Mouse (Mus musculus): Measurements from ENCODE around the gene Zbp1.

Gene Zbp1

GRCm38 (mm10) chr2:173175703-173176102 is 43.0 kb downstream of the Zbp1 start:
- DNase-seq: peak; percentile 2 to 4

DNA sequence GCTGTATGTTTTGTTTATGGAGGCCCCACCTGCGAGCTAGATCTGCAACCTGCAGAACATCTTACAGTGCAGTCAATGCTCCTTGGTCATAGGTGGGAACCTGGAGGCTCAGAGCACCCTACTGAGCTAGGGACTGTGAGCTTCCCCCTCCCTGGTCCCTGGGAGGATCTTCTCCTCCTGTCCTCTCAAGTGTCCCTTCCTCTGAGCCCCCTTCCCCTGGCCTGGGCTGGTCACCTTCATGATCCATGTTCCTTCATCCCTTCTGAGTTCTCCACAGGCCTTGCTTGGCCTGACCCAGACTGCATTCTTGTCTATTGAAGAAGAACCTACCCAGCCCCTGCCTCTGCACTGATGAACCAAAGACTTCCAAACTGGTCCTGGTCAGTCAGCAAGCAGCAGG is 44.2 kb downstream of the Zbp1 start:
- no peak for DNase-seq

- peak; percentile 70 to 78 for DNase-seq
These were observed 44.9 kb downstream of the Zbp1 start for GRCm38 (mm10) chr2:173173521-173174511.

DNA sequence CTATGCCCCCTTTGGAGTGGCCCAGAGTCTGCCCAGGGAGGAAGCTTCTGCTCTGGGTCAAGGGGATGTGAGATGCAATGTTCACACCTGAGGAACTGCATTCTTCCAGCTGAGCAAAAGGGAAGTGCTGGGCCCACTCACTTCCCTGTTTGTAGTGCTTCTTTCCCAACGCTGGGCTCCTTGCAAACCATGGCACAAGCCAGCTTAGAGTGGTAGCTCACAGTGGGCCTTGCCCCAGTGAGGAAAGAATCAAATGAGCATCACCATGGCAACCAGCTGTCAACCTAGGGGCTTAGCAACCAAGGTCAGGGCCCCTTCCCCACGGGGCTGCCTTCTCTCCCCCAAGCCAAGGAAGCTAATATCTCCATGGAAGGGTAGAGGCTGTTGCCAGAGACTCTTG is 45.7 kb downstream of the Zbp1 start:
- DNase-seq: peak; percentile 14 to 27

- DNase-seq: peak in 1 of 2 experiments; percentile 6
These were observed 46.3 kb downstream of the Zbp1 start for GRCm38 (mm10) chr2:173172386-173172785.

DNA sequence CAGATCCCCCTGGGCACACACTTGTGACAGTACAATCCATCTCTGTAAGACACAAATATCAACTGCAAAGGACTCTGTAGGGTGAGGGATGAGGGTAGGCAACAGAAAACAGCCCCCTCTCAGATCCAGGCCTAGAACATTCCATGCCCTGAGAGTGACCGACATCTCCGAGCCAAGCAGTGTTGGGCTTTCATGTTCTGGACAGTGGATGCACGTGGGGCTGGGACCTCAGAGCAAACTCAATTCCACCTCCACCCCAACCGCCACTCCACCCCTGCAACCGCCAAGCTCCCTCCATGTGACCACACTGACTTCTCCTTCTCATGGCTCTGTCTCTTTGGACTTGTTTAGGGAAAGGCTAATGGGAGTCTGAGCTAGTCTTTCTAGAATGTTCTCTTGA is 46.8 kb downstream of the Zbp1 start:
- DNase-seq: peak in 1 of 2 experiments; percentile 17

GRCm38 (mm10) chr2:173171470-173171869 is 47.3 kb downstream of the Zbp1 start:
- DNase-seq: peak; percentile 72 to 87

GRCm38 (mm10) chr2:173170715-173171114 is 48.0 kb downstream of the Zbp1 start:
- peak in 1 of 2 experiments; percentile 18 for DNase-seq

DNA sequence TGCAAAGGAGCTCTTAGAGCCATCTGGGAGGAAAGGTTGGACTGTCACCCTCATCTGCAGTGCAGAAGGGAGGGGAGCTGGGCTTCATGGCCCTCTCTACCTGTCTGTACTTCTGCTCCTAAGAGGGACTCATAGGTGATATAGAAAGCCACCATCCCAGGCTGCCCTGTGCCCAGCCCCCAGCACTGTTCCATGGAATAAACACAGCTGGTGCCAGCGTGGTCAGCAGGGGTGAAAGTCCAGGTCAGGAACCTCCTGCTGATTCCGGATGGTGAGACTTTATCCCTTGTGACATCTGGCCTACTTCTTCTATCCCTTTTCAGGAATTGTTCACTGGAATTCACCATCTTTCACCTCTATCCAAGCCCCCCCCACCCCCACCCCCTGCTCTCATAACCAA is 48.6 kb downstream of the Zbp1 start:
- peak; percentile 86 to 87 for DNase-seq

DNA sequence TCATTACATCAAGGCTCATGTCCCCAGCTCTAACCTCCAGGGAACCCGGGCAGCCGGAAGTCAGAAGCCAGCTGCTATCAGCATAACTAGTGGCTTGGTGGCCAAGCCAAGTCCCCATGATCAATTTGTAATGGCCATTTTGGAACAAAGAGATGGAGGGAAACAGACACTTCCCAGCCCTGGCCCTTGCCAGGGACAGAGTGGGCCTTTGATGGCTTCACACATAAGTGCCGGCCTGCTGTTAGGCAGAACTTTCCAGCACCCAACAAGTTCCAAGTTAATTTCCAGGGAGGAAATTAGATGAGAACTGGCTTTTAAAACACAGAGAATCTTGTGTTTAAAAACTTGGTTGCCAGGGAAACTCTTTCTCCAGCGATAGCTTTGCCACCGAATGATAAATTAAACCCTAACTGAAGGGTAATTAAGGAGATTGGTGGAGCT is 50.3 kb downstream of the Zbp1 start:
- peak; percentile 12 to 15 for DNase-seq

GRCm38 (mm10) chr2:173165357-173165756 is 53.4 kb downstream of the Zbp1 start:
- DNase-seq: peak in 1 of 2 experiments; percentile 19

DNA sequence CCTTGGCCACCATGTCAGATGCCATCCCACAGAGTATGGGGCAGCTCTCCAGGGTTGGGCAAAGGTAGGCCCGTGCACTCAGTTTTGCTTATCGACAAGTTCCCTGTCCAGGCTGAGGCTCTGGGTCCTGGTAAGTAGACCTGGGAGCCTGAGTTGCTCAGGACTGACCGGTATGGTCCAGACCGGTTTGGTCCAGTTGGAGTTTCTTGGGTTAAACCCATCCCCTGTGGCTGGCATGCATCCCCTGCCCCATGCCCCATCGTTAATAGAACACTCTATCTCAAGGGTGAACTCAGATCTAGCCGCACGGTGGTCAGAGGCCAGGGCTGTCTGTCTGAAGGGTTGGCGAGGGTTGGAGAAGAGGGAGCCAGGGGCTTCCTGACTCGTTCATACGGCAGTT is 53.8 kb downstream of the Zbp1 start:
- peak; percentile 47 to 69 for DNase-seq

DNA sequence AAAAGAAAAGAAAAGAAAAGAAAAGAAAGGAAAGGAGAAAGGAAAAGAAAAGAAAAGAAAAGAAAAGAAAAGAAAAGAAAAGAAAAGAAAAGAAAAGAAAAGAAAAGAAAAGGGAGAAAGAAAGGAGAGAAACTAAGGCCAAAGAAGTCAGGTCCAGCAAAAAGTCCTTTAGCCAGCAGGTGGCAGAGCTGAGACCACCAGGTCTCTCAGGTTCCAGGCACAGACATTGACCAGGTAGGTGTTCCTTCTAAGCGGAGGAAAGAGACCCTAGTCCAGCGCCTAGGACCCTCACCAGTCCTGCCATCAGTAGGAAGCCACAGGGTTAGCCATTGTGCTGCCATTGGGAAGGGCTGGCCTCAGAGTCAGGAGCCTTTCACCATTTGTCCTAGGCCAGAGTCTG is 54.4 kb downstream of the Zbp1 start:
- DNase-seq: peak in 1 of 2 experiments; percentile 78

GRCm38 (mm10) chr2:173163380-173163779 is 55.3 kb downstream of the Zbp1 start:
- DNase-seq: peak; percentile 53 to 79

DNA sequence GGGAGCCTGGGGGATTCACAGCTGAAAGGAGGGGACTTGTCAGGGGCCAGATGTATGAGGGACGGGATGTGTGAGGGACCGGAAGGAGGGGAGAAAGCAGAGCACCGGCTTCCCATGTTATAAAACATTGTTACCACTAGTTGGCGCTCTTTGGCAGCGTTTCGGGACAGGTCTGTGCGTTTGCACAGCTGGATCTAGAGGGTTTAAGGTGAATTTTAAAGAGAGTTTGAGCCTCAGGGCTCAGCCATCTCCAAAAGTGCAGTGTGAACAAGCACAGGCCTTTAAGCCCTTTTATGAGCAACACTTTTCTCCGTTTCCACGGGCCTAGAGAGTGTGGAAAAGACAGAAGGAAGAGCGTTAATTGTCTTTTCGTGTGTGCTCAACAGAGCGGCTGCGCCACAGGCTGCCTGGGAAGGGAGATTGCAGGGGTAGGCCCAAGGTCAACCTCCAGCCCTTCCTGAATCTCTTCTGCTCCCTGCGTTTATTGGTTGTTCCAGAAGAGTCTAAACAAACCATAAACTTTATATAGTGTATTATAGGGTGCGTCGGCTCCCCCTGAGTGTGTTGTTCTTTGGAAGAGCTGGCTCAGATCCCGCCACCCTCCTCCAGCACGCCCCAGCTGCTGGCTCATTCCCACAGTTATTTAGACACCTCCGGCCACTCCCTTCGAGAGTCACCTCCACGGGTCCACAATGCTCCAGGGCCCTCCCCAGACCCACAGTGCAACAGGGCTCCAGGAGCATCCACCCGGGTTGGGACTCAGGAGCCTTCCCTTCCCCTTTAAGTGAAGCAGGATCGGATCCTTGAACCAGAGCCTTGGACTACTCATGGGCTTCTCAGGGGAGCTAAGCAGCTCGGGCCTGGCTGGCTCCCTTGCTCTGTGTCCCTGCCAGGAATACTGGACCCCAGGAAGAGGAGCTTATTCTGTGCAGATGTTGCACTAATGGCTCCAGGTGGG is 59.1 kb downstream of the Zbp1 start:
- peak; percentile 82 to 85 for DNase-seq

- peak in 1 of 2 experiments; percentile 25 for DNase-seq
These were observed 60.2 kb downstream of the Zbp1 start for GRCm38 (mm10) chr2:173158390-173159055.

DNA sequence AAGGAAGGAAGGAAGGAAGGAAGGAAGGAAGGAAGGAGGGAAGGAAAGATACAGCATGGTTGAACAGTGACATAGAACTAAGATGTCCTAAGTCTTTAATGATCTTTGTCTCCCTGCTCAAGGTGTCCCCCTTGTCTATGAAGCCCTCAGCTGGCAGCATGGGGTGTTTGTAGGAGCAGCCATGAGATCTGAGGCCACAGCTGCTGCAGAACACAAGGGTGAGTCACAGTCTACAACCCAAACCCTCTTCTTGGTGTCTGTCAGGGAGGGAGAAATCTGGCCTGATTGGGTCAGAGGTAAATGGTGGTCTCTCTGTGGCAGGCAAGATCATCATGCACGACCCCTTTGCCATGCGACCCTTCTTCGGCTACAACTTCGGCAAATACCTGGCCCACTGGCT is 60.9 kb downstream of the Zbp1 start:
- DNase-seq: no peak

GRCm38 (mm10) chr2:173157376-173157775 is 61.3 kb downstream of the Zbp1 start:
- DNase-seq: peak in 1 of 2 experiments; percentile 51

DNA sequence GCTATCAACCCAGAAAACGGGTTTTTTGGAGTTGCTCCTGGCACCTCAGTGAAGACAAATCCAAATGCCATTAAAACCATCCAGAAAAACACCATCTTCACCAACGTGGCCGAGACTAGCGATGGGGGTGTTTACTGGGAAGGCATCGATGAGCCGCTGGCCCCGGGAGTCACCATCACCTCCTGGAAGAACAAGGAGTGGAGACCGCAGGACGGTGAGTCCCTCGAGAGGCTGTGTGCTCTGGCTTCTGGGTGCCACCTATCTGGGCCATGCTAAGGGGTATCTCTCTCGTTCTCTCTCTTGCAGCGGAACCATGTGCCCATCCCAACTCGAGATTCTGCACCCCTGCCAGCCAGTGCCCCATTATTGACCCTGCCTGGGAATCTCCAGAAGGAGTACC is 61.8 kb downstream of the Zbp1 start:
- peak in 1 of 2 experiments; percentile 17 for DNase-seq

Measured in kidney, adult 8-10 months (tissue).